Mouse (Mus musculus) hindbrain, embryonic 15.5 days (tissue): Measurements from ENCODE around the gene Efna1. TPM values are rescaled to one million over a fixed set of nuclear protein-coding genes. Genes with fewer than 3 reads are reported as not detected.

Experiments used
- ATAC-seq: fragments of 200-750 bp; cut with Nextera tagmentation; 2 replicates; pipeline ENCODE4 v1.8.0; 2017; ENCODE audit warnings: low read depth, moderate number of reproducible peaks, moderate TSS enrichment; ENCODE audit not compliant: low FRiP score
- H3K27ac ChIP-seq: fragments of 300-500 bp; sonication (generic); replicated peaks from 2 replicates; pipeline ENCODE4 v1.5.1; 2015; ENCODE audit warnings: mild to moderate bottlenecking, inconsistent platforms
- H3K27me3 ChIP-seq: fragments of 300-500 bp; sonication (generic); 2 replicates; pipeline ENCODE4 v1.6.1; 2015; ENCODE audit warnings: control low read depth, inconsistent platforms
- H3K36me3 ChIP-seq: fragments of 300-500 bp; sonication (generic); 2 replicates; pipeline ENCODE4 v1.6.1; 2015; ENCODE audit warnings: control low read depth, inconsistent platforms
- H3K4me1 ChIP-seq: fragments of 300-500 bp; sonication (generic); replicated peaks from 2 replicates; pipeline ENCODE4 v1.6.1; 2015; ENCODE audit warnings: control low read depth, inconsistent platforms
- H3K4me2 ChIP-seq: fragments of 300-500 bp; sonication (generic); 2 replicates; pipeline ENCODE4 v1.6.1; 2015; ENCODE audit warnings: moderate library complexity, mild to moderate bottlenecking, inconsistent platforms
- H3K4me3 ChIP-seq: fragments of 300-500 bp; sonication (generic); 2 replicates; pipeline ENCODE4 v1.5.1; 2015; ENCODE audit warnings: mild to moderate bottlenecking, inconsistent platforms
- H3K9ac ChIP-seq: fragments of 300-500 bp; sonication (generic); 2 replicates; pipeline ENCODE4 v1.6.1; 2015; ENCODE audit warnings: inconsistent platforms
- H3K9me3 ChIP-seq: fragments of 300-500 bp; sonication (generic); 2 replicates; pipeline ENCODE4 v1.6.1; 2016; ENCODE audit warnings: control low read depth, inconsistent platforms
- WGBS: fragments of 180-500 bp; shearing (Covaris S2); methylation state at CpG from one replicate; pipeline ENCODE4 v1.1.7; 2015; 5-methylcytosine and 5-hydroxymethylcytosine counted together
- polyA plus RNA-seq: library from polyadenylated mRNA; unstranded; fragments of >200 nt; fragmentation: Nextera tagmentation; extraction: Ambion mirVana; gene quantifications from 2 replicates; pipeline ENCODE4 v1.2.1, GENCODE M21; 2015

The Efna1 gene
- polyA plus RNA-seq, 1 experiment from 2014 or later = 8.9 TPM

GRCm38 (mm10) chr3:89247466-89247865 is 33.5 kb downstream of the Efna1 start:
- Histone ChIP-seq H3K27ac (no peak overlapping the region), H3K4me2 (peak overlapping the region; percentile 88), H3K4me3 (peak overlapping the region; percentile 88), H3K27me3 (no peaks in the 10 kb centered on the region), H3K9me3 (no peaks in the 10 kb centered on the region), H3K4me1 (peaks cover 56% of the 10 kb centered on the region), H3K9ac (peak overlapping the region; percentile 71; the same call in 1 of the 2 replicates), H3K36me3 (0 out of 2 replicates have a peak, but pooled peaks cover 4% of the 10 kb centered on the region)
- WGBS = 88% methylated on average over 4 of the region's 4 CpGs
- ATAC-seq = no peak

- peak; percentile 68 for ATAC-seq
- H3K9ac ChIP-seq = peak within 1 kb of the TSS; percentile 71
- no peaks in the 10 kb centered on the region for H3K9me3 ChIP-seq
- no peaks in the 10 kb centered on the region for H3K27me3 ChIP-seq
- peaks cover 58% of the 10 kb centered on the region for H3K4me1 ChIP-seq
- WGBS = under 1% methylated on average over 42 of the region's 42 CpGs
- H3K36me3 ChIP-seq = peaks cover 13% of the 10 kb centered on the region
- H3K27ac ChIP-seq = peak within 1 kb of the TSS; percentile 96
- H3K4me3 ChIP-seq = peak within 1 kb of the TSS; percentile 88
- peak within 1 kb of the TSS; percentile 88 for H3K4me2 ChIP-seq
Measured at GRCm38 (mm10) chr3:89246261-89247100, 34.5 kb downstream of the Efna1 start, which contains the start of gene Trim46. TSS of gene Trim46 (minus strand) at chr3:89246309.

GRCm38 (mm10) chr3:89245688-89246171 is 35.2 kb downstream of the Efna1 start, which contains the start of gene Krtcap2:
TSS of gene Krtcap2 (plus strand) at chr3:89245966.
- Histone ChIP-seq H3K4me2 (peak within 1 kb of the TSS; percentile 88), H3K9me3 (no peaks in the 10 kb centered on the region), H3K27me3 (no peaks in the 10 kb centered on the region), H3K4me3 (peak within 1 kb of the TSS; percentile 88), H3K27ac (peak within 1 kb of the TSS; percentile 96), H3K9ac (peak within 1 kb of the TSS; percentile 71), H3K4me1 (peaks cover 51% of the 10 kb centered on the region), H3K36me3 (peaks cover 20% of the 10 kb centered on the region)
- ATAC-seq = peak; percentile 75
- WGBS = 2% methylated on average over 20 of the region's 20 CpGs

- Histone ChIP-seq H3K9me3 (no peaks in the 10 kb centered on the region), H3K4me1 (peaks cover 47% of the 10 kb centered on the region), H3K27me3 (no peaks in the 10 kb centered on the region), H3K4me2 (peak overlapping the region; percentile 88), H3K27ac (peak overlapping the region; percentile 96), H3K4me3 (peak overlapping the region; percentile 88), H3K9ac (peak overlapping the region; percentile 71), H3K36me3 (peaks cover 26% of the 10 kb centered on the region)
- 1% methylated on average over 17 of the region's 26 CpGs for WGBS
- ATAC-seq = peak; percentile 68
Measured at GRCm38 (mm10) chr3:89244982-89245687, 35.8 kb downstream of the Efna1 start.

- peak; percentile 35 for ATAC-seq
- Histone ChIP-seq H3K9me3 (no peaks in the 10 kb centered on the region), H3K27ac (peak overlapping the region; percentile 96), H3K4me2 (peak overlapping the region; percentile 88), H3K4me3 (peak overlapping the region; percentile 88), H3K36me3 (peaks cover 31% of the 10 kb centered on the region), H3K9ac (peak overlapping the region; percentile 71), H3K4me1 (peaks cover 47% of the 10 kb centered on the region), H3K27me3 (no peaks in the 10 kb centered on the region)
- WGBS = 11% methylated on average over 25 of the region's 25 CpGs
Measured at GRCm38 (mm10) chr3:89244158-89244981, 36.6 kb downstream of the Efna1 start.

- no peak for ATAC-seq
- no peaks in the 10 kb centered on the region for H3K27me3 ChIP-seq
- peak overlapping the region; percentile 88 for H3K4me2 ChIP-seq
- H3K36me3 ChIP-seq = peaks cover 38% of the 10 kb centered on the region
- 9% methylated on average over 14 of the region's 14 CpGs for WGBS
- peak overlapping the region; percentile 88 for H3K4me3 ChIP-seq
- no peaks in the 10 kb centered on the region for H3K9me3 ChIP-seq
- H3K4me1 ChIP-seq = peaks cover 47% of the 10 kb centered on the region
- H3K27ac ChIP-seq = peak overlapping the region; percentile 96
- peak overlapping the region; percentile 71 for H3K9ac ChIP-seq
Measured at GRCm38 (mm10) chr3:89243609-89244008, 37.3 kb downstream of the Efna1 start.

- H3K9ac ChIP-seq = no peak overlapping the region
- H3K36me3 ChIP-seq = peaks cover 50% of the 10 kb centered on the region
- peaks cover 40% of the 10 kb centered on the region for H3K4me1 ChIP-seq
- 0 out of 2 replicates have a peak overlapping the region, but pooled peaks have one; percentile 88 for H3K4me2 ChIP-seq
- ATAC-seq = no peak
- no peak overlapping the region for H3K27ac ChIP-seq
- no peak overlapping the region for H3K4me3 ChIP-seq
- no peaks in the 10 kb centered on the region for H3K27me3 ChIP-seq
- H3K9me3 ChIP-seq = no peaks in the 10 kb centered on the region
- WGBS = 71% methylated on average over 9 of the region's 9 CpGs
Measured at GRCm38 (mm10) chr3:89242331-89242895, 38.5 kb downstream of the Efna1 start.

GRCm38 (mm10) chr3:89238494-89238893 is 42.4 kb downstream of the Efna1 start:
- Histone ChIP-seq H3K4me1 (peaks cover 15% of the 10 kb centered on the region), H3K27me3 (no peaks in the 10 kb centered on the region), H3K4me2 (no peak overlapping the region), H3K9ac (no peak overlapping the region), H3K27ac (no peak overlapping the region), H3K4me3 (no peak overlapping the region), H3K9me3 (no peaks in the 10 kb centered on the region), H3K36me3 (peaks cover 87% of the 10 kb centered on the region)
- 78% methylated on average over 7 of the region's 12 CpGs for WGBS
- no peak for ATAC-seq

- H3K36me3 ChIP-seq = peaks cover 88% of the 10 kb centered on the region
- no peak for ATAC-seq
- H3K27ac ChIP-seq = no peak overlapping the region
- peaks cover 7% of the 10 kb centered on the region for H3K4me1 ChIP-seq
- H3K9ac ChIP-seq = no peak overlapping the region
- no peak overlapping the region for H3K4me2 ChIP-seq
- H3K9me3 ChIP-seq = no peaks in the 10 kb centered on the region
- no peak overlapping the region for H3K4me3 ChIP-seq
- no peaks in the 10 kb centered on the region for H3K27me3 ChIP-seq
- WGBS = 92% methylated on average over 21 of the region's 21 CpGs
Measured at GRCm38 (mm10) chr3:89237682-89238081, 43.3 kb downstream of the Efna1 start.

GRCm38 (mm10) chr3:89236516-89236915 is 44.4 kb downstream of the Efna1 start:
- peaks cover 80% of the 10 kb centered on the region for H3K36me3 ChIP-seq
- WGBS = 93% methylated on average over 10 of the region's 10 CpGs
- H3K9me3 ChIP-seq = no peaks in the 10 kb centered on the region
- H3K9ac ChIP-seq = no peak overlapping the region
- H3K27ac ChIP-seq = no peak overlapping the region
- H3K4me3 ChIP-seq = no peak overlapping the region
- no peak overlapping the region for H3K4me2 ChIP-seq
- H3K4me1 ChIP-seq = no peaks in the 10 kb centered on the region
- no peak for ATAC-seq
- no peaks in the 10 kb centered on the region for H3K27me3 ChIP-seq

- H3K4me1 ChIP-seq = peaks cover 5% of the 10 kb centered on the region
- H3K27ac ChIP-seq = no peak overlapping the region
- H3K4me2 ChIP-seq = no peak overlapping the region
- H3K36me3 ChIP-seq = peaks cover 51% of the 10 kb centered on the region
- no peaks in the 10 kb centered on the region for H3K27me3 ChIP-seq
- no peak for ATAC-seq
- no peaks in the 10 kb centered on the region for H3K9me3 ChIP-seq
- WGBS = 86% methylated on average over 14 of the region's 14 CpGs
- no peak overlapping the region for H3K9ac ChIP-seq
- no peak overlapping the region for H3K4me3 ChIP-seq
Measured at GRCm38 (mm10) chr3:89233562-89234110, 47.3 kb downstream of the Efna1 start.
